Mouse (Mus musculus) cerebellum, adult (tissue): Measurements from ENCODE around the gene Jkamp.
A peak's percentile ranks its signal among the peaks of the same experiment; 100 is the strongest.
"Not testable (repeated sequence)": the region's sequence is repeated elsewhere in the genome, so short reads cannot be mapped to it uniquely, and the experiment has no call there.

ENCODE experiments used
- ATAC-seq: cut with Nextera tagmentation; 2 replicates; pipeline ENCODE4 v1.9.2; 2017; ENCODE audit warnings: mild to moderate bottlenecking, moderate library complexity, mixed read lengths; ENCODE audit not compliant: insufficient number of reproducible peaks, low FRiP score, low TSS enrichment

Gene Jkamp

GRCm38 (mm10) chr12:72085329-72086165, at the start of gene Jkamp, which contains the start of gene L3hypdh:
Jkamp (plus strand) TSS chr12:72085589.
L3hypdh (minus strand) TSS chr12:72085439.
- ATAC-seq = peak; percentile 93

GRCm38 (mm10) chr12:72036097-72036661, 49.2 kb upstream of the Jkamp start:
- no peak for ATAC-seq

GRCm38 (mm10) chr12:72037049-72037448, 48.3 kb upstream of the Jkamp start:
- ATAC-seq = no peak

- no peak for ATAC-seq
Measured at GRCm38 (mm10) chr12:72038866-72039265, 46.5 kb upstream of the Jkamp start.

- ATAC-seq = no peak
Measured at GRCm38 (mm10) chr12:72039501-72039900, 45.9 kb upstream of the Jkamp start.

- ATAC-seq = no peak
Measured at GRCm38 (mm10) chr12:72041238-72041637, 44.2 kb upstream of the Jkamp start.

- no peak for ATAC-seq
Measured at GRCm38 (mm10) chr12:72047513-72047912, 37.9 kb upstream of the Jkamp start.

- ATAC-seq = not testable (repeated sequence)
Measured at GRCm38 (mm10) chr12:72050156-72050555, 35.2 kb upstream of the Jkamp start.

GRCm38 (mm10) chr12:72050821-72051220, 34.6 kb upstream of the Jkamp start:
- ATAC-seq = no peak

- ATAC-seq = no peak
Measured at GRCm38 (mm10) chr12:72052571-72052970, 32.8 kb upstream of the Jkamp start.

GRCm38 (mm10) chr12:72053303-72053702, 32.1 kb upstream of the Jkamp start:
- ATAC-seq = no peak

- no peak for ATAC-seq
Measured at GRCm38 (mm10) chr12:72053851-72054250, 31.5 kb upstream of the Jkamp start.

- no peak for ATAC-seq
Measured at GRCm38 (mm10) chr12:72057780-72058179, 27.6 kb upstream of the Jkamp start.

GRCm38 (mm10) chr12:72069626-72070326, 15.6 kb upstream of the Jkamp start:
- ATAC-seq = no peak; the same call in none of the 2 replicates

- peak; percentile 88 for ATAC-seq
Measured at GRCm38 (mm10) chr12:72070327-72071269, 14.8 kb upstream of the Jkamp start, which contains the start of gene Gpr135. Gpr135 (minus strand) TSS chr12:72071125.

GRCm38 (mm10) chr12:72078248-72078647, 7.1 kb upstream of the Jkamp start:
- no peak for ATAC-seq

GRCm38 (mm10) chr12:72081961-72082360, 3.4 kb upstream of the Jkamp start:
- ATAC-seq = no peak

GRCm38 (mm10) chr12:72082370-72082769, 3.0 kb upstream of the Jkamp start:
- no peak for ATAC-seq

GRCm38 (mm10) chr12:72083265-72083664, 2.1 kb upstream of the Jkamp start:
- no peak for ATAC-seq
